Mouse (Mus musculus) B cell, adult 2 months (primary cell): ENCODE measurements around the gene Eif4e3.

Experiments used
- DNase-seq, 2 experiments: peaks; one replicate each; pipeline ENCODE4 v3.0.0; 2022

The Eif4e3 gene

DNA sequence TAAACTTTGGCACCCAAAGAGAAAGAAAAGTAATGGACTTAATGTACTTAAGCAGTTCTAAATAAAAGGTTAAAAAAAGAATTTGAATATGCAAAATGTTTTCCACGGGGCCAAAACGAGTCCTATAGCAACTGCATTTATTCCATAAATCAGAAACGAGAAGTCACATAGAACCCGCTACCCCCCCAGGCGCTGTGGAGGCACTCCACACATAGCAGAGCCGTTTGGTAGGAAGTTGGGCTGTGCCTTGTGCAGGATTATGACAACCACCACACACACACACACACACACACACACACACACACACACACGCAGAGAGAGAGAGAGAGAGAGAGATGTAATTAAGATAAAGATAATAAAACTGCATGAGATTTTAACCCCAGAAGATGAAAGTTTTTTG lies 46.1 kb downstream of the Eif4e3 start:
- no peak for DNase-seq

DNA sequence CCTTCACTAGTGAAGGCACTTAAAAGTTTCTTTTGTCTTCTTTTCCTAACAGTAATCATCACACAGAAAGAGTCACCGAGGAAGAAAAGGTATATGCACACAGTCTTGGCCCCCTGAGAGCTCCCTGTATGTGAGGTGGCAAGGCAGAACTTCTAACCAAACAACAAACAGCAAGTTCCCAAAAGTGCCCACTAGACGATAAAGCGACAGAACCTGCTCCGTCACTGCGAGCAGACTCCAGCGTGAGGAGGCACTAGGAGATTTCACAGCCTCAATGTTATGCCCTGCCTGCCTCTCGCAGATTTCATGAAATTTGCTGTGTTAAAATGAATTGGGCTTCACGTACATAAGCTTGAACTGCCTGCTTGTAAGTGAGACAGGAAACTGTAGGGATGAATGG lies 46.6 kb downstream of the Eif4e3 start:
- no peak for DNase-seq

DNA sequence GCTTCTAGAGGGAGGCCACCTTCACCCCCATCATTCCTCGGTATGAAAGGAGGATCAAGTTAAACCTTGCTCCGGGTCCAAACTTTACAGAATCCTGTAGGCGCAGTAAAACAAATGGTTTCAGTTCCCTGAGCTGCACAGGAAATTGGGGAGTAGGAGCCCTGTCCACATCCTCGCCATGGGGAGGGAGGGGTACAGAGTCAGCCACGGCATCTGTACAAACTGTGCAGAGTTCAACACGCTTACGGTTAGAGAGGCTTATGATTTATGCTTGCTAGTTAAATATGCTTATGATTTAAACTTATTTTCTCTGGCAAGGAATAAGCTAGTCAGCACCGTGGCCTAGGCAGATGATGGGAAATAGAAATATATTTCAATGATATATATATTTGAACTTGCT lies 47.1 kb downstream of the Eif4e3 start:
- DNase-seq: no peak

DNA sequence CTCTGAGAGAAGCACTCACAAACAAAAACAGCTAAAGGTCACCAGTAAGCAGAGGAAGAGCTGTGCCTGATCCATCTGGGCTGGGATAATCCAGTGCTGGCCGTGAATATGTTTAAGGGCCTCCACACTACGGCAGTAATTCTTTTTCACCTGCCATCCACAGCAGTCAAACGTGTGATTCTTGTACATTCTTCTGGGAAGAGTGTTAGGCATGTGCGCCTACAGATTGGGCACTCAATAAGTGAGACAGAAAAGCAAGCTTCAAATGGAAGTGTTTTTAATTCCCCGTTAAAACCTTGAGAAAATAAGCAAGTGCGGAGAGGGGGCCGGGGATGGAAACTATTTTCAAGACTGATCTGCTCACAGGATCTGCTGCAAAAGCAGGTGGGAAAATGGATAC lies 48.7 kb downstream of the Eif4e3 start:
- no peak for DNase-seq

DNA sequence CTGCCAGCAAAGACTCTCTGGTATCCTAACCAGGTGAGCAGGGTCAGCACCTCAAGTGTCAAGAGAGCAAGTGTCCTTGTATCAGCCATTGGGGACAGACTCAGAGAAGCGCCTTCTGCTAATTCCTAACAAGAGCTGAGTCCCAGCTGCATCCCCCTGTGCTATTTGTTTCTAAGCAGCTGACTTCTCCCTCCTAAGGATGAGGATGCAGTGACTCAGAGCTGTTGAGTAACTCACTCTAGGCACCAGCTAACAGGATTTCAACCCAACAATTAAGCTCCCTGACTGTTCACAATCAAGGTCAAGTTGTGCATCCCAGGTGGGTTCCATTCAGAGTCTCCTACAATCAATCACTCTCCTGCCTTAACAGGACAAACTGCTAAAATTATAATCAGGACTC lies 49.2 kb downstream of the Eif4e3 start:
- no peak for DNase-seq

DNA sequence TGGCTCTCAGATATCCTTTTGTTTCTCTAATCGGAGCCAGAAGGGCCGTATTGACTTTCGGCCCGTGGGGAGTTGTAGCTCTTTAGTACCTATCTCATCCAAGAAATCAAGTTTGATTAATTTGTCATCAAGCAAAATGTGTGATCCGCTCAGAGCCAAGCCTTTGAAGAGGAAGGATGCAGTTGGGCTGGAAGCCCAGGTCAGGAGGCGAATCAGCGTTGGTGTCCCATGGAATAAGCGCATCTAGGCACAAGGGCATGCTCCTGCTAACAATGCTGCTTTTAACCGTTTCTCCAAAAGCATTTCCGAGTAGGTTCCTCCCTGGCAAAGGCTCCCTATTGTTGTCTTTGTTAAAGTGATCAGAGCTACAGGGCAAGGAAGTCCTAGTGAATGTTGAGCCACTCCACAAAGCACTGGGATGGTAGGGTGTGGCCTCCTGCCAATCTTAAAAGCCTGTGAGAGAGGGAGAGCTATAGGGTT lies 51.3 kb downstream of the Eif4e3 start:
- DNase-seq: no peak

DNA sequence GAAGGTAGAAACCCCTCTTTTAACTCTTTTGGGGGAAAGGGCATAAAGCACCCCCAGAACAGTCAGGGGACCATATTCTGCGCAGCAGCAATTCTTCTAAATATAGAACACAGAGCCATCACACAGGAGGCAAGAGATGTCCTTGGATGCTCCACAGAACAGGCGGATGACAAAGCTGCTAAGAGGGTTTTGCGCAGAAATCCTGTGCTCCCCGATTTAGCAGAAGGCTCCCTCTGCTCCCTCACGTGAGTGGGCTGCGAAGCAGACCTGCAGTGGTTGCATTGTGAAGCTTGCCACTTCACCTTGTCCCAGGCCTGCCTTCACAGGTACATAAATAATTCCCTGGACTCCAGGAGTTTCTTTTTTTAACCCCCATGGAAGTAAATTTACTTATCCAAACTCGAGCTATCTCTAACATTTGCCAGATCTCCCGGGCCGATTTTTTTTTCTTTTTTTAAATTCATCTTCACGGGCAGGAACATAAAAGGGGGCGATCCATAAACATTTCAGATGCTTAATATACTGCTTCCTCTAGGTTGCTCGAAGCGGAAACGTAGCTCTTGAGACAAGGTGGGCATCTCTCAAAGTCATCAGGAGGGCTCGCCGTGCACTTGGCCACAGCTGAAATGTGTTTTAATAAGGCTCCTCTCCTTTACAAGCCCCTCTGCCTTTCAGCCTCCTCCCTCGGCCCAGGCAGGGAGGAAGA lies 51.9 kb downstream of the Eif4e3 start:
- DNase-seq: no peak

DNA sequence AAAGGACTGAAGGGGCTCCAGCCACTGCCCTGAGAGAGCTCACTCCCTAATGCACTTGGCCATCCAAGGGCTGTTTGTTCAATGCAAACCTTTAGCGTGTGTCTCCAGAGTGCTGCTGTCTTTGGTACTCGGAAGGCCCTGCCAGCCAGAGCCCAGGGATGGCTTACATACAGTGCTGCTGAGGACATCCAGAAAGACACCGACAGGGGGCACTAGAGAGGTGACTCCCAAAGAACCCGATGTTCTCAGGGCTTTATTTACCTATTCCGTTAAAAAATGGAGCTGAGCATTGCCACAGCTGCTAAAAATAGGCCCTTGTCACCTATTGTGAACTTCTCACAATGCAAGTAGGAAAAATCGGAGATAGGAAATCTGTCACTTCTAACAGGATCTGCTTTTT lies 54.7 kb downstream of the Eif4e3 start:
- DNase-seq: no peak

DNA sequence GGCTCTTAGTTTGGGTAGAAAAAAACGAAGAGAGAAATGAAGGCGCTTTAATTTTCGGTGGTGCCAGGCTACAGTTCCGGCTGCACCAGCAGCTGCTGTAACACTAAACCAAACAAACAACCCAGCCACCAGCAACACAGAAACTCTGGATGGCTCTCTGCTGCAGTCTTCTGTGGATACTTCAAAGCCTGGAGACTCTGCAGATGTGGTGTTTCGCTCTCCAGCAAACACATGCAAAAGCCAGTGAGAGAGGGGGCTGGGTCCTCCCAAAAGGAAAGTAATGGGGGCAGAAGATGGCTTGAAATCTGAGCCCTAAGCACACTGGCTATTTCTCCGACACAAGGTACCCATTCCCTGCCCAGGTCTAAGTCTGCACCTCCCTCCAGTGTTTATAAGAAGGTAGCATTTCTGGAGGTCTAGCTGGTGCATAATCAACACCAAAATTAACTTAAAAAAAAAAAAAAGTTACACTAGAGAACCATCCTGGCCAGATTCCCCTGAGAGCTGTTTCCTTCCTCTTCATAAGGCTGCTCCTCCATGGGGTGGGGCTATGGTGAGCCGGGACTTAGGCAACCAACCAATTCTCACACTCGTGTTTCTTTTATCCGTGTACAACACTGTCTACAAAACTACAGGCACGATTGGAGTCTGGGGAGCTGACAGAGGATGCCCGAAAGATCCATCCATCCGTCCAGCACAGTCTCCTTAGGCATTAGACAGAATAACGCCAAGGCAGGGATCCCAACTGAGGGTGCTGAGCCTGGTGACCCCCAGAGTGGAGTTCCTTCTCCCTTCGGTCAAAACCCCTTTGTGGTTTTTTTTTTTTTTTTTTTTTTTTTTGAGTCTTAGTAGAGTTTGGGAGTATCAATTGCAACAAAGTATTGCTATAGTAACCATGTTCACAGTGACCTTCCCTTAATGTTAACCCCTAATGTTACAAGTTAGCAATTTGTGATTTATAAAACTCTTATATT lies 55.8 kb downstream of the Eif4e3 start:
- DNase-seq: peak; percentile 25 to 34

DNA sequence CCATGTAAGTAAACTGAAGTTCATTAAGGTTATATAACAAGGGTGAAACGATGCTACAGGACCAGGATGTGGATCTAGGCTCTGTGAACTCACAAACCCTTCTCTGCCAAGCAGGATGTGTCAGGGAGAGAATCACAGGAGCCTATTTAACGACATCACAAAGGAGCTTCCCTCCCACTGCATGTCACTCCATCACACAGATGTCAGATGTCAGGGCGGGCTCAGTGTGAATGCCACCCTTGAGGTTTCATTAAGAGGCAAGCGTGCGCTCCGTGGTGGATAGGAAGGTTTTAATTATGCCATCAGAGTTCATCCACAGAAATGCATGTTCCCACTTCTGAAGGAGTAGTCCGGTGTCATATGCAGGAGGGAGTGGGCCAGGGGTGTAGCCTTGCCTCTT lies 60.5 kb downstream of the Eif4e3 start:
- no peak for DNase-seq

DNA sequence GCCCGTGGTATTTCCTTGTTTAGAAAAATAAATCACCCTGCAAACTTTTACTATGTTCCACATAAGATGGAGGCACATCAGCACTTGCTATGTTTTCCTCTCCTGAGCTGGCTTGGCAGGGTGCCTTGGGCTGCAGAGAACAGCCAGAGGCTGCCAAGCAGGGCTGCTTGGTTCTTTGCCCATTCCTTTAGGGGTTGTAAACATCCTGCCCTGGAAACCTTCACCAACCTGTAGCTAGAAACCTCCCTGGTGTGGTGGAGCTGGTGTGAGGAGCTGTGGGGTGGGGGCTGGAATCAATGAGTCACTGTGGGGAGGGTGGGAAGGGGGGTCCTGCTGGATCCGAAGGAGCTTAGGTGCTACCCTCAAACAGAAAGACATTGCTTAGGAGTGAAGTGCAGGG lies 61.8 kb downstream of the Eif4e3 start:
- DNase-seq: no peak

DNA sequence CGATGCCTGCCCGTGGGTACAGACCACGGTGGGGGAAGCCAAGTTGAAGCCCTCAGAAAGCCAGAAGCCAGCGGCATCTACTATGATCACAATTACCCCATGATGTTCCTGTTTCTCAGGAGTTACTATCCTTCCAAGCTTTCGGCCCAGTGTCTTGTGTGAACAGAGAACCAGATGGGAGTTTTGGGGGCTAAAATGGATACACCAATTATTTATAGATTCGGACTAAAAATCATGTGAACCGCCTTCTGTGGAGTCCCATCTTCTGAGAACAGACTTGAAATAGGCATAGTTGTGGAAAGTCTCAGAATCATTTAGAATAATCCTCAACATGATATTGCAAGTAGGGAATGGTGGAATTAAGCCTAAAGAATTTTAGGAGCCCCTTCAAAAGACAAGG lies 64.1 kb downstream of the Eif4e3 start:
- DNase-seq: no peak

DNA sequence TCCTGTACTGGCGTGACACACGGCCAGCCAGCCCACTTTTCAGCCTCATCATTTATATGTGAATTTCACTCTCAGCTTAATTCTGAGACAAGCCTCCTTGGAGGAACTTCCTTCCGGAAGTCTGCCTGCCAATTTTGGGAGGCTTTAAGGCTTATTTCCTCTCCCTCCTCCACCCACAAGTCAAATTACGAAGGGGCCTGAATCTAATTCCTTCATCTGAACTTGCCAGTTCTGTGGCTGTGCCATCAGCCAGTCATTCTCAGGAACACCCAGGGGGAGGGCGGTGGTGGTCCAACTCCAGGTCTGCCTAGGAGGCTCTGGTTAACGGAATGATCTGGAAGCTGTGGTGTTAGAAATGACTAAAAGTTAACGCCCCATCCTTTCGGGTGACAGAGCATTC lies 65.7 kb downstream of the Eif4e3 start:
- DNase-seq: no peak

DNA sequence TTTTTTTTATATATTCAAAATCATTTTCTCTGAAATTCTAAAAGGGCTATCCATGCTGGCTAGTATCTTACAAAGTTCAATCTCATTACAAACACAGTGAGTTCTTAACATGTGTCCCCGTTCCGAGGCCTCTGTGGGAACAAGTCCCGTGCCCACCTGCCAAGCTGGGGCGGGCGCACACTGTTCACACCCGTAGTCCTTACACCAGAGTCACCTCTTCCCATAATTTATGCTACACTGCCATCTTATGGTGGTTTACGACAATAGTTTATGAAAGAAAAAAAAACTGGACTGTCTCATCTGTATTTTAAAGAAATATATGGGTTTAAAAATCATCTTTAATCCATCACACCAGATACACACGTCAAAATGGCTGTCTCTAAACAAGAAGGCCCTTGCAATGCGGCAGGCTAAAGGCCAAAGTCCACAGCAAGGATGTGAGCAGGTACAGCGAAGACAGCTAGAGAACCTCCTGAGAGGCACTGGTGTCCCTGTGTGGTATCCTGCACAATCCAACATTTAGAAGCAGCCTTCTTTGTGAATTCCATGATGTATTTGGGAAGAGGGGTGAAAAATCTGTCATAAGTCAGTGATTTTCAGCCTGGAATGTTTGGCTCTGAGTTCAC lies 66.3 kb downstream of the Eif4e3 start:
- DNase-seq: peak; percentile 54 to 55

DNA sequence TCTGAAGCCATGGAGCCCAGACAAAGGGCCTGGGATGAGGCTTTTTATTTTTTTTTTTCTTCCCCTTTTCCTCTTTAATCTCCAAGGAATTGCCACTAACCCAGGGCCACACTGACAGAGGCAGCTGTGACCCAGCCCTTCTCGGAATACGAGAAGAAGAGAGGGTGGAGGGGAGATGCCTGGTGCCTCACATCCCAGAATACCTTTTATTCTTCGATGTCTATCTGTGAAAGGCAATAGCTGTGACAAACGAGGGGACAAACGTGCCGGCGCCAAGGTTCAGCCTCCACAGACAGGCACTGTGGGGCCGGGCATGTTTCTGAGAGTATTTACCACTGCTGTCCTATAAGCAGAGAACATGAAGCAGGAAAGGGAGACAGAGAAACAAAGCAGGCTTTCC lies 66.9 kb downstream of the Eif4e3 start:
- no peak for DNase-seq

DNA sequence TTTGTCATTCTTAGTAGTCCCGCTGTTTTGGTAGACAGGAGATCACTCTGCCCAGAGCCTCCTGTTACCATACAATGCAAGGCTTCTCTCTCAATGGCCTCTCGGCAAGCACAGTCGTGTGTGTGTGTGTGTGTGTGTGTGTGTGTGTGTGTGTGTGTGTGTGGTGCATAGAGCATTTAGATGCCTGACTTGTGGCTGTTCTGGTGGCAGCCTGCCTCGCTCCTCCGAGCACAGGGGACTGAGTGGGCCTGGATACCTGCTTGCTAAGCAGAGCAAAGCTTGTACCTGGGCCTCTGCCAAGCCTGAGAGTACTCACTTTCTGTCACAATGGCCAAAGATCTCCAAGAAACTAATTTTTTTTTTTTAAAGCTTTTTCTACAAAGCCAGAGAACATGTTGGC lies 67.3 kb downstream of the Eif4e3 start:
- no peak for DNase-seq

DNA sequence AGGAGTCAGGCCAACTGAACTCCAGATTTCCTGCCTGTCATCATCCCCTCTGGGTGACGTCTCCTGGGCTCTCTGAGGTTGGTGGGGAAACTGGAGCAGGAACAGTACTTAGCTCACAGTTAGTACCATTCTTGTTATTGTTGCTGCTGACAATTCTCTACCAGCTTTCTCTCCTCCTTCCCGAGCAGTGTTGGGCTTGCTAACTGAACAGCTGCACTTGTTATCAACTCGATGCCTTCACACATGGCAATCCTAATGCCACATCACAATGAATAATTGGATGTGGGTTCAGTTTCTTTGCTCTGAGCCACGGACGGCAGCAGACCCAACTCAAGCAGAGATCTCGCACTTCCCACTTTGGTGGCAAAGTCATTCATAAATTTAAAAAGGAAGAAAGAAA lies 89.5 kb downstream of the Eif4e3 start:
- DNase-seq: no peak

DNA sequence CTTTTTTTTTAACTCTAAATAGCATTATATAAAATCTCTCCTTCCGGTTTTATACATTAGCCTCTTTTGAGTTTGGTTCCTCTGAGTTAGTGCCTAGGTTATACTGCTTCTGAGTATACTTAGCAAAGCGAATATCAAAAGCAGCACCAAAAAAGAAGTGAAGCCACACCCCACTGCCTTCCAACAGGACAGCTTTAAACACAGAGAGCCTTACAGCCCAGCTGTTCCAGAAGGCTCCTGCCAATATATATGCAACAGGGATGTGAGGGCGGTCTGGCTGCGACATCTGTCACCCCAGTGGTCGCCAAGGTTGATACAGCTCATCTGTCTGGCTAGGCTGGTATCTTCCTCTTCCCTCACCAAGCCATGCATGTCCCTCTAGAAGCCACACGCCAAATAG lies 90.9 kb downstream of the Eif4e3 start:
- DNase-seq: no peak
